Mouse (Mus musculus) bone marrow, adult 2 months (tissue): ENCODE measurements around the gene Grpel1.

Source experiments
- CTCF ChIP-seq: fragments of 200-500 bp; IDR thresholded peaks from 2 replicates; pipeline ENCODE4 v1.5.1; 2011; ENCODE audit warnings: low read length, control low read depth; ENCODE audit not compliant: control insufficient read depth, insufficient read depth
- POLR2A ChIP-seq: fragments of 200-500 bp; IDR thresholded peaks from 2 replicates; pipeline ENCODE4 v1.6.1; 2011; ENCODE audit warnings: low read depth, mild to moderate bottlenecking, control low read depth, low read length, borderline replicate concordance; ENCODE audit not compliant: control insufficient read depth

GRCm38 (mm10) chr5:36515558-36515957, 50.8 kb downstream of the Grpel1 start:
- TF ChIP-seq POLR2A (no peak), CTCF (no peak)
